Mouse (Mus musculus) c-Kit-negative CD71-positive TER-119-positive erythroid progenitor cells, embryonic 14.5 days (primary cell): Measurements from ENCODE around the gene Dscam.
A peak's percentile ranks its signal among the peaks of the same experiment; 100 is the strongest.
"Not testable (repeated sequence)": the region's sequence is repeated elsewhere in the genome, so short reads cannot be mapped to it uniquely, and the experiment has no call there.

Experiments used
- DNase-seq: peaks from one replicate; pipeline ENCODE4 v3.0.0-alpha.2; 2013; ENCODE audit warnings: low read depth, low spot score

Gene Dscam

DNA sequence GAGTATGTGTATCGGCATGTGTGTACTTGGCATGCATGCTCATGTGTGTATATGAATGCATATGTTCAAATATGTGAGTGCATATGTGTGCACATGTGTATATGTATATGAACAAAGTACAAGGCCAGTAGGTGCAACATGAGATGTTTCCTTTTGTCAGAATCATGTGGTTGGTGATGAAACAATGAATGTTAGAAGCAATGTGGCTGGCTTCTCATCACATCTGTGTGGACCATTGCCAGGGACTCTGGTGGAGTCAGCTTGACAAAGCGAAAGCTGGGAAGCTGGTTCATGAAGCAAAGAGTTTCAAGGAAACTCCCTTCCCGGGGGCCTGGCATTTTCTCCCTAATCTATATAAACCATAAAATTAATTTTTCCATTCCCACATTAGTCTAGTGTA lies 286.0 kb downstream of the Dscam start:
- not testable (repeated sequence) for DNase-seq

DNA sequence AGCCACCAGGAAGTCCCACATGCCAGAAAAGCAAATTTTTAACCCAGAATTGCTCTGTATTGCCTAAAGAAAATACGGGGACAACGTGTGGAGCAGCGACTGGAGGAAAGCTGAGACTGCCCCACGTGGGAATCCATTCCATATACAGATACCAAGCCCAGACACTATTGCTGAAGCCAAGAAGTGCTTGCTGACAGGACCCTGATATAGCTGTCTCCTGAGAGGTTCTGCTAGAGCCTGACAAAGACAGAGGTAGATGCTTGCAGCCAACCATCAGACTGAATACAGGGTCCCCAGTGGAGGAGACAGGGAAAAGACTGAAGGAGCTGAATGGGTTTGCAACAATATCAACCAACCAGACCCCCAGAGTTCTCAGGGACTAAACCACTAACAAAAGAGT lies 293.3 kb downstream of the Dscam start:
- no peak for DNase-seq

DNA sequence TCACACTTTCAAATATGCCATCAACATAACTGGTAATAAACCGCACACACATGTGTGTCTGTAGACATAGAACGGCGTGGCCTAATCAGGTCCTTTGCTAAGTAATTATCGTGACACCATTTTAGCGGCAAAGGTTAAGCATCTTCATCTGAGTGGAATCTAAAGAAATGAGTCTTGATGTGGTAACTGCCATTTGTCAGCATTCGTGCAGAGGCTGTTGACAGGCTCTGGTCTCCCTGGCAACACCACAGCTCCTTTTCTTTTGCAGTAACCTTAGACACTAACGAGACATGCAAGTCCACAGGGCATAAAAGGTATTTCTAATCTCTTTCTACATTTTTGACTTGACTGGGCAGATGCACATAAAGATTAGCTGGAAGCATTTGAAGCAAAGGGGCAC lies 297.8 kb downstream of the Dscam start:
- no peak for DNase-seq

DNA sequence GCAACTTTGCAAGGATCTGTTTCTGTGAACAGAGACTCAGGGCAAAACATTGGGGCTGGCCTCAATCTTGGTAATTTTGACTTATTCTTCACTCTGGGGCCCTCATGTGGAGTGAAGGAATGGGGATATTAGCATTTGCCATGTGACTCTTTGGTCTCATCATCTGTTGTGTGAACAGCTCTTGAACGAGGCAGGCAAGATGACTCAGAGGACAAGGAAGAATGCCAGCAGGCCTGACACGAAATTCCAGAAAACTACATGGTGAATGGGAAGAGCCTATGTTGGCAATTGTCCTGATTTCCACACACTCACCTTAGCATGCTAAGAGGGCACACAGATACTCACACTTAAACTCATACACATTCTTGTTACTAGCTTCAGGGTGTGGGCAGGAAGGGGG lies 313.0 kb downstream of the Dscam start:
- no peak for DNase-seq

DNA sequence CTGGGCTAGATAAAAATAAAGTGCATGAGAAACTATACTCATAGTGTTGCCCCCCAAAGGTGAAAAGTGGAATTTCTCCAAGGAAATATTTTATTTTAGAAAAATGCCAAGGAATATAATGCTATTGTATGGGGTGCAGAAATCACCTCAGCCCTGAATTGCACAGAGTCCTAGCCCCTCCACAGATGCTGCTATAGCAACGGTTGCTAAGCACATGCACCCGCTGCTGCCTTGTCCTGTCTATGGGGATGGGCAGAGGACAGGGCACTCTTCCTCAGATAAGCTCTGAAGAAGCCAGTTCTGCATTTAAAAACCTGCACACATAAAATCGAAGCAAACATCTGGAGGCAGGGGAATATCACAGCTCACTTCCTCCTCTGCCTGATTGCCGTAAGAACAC lies 315.5 kb downstream of the Dscam start:
- no peak for DNase-seq

DNA sequence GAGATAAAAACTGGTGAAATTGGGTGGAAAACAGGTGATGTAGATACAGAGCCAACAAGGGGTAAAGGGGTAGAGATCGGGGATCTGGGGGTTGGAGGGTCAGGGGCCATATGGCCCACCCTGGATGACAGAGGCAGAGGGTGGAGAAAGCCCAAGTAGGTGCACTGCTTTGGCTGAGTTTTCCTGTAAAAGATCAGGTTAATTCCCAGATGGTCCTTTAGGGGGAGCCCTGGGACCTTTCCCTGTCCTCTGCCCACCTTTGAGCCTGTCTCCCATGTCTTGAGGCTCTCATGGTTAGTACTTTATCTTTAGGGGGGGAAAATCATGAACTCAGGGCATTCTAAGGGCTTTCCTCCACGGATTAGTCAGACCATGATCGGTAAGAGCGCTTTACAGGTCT lies 318.2 kb downstream of the Dscam start:
- peak; percentile 11 for DNase-seq

DNA sequence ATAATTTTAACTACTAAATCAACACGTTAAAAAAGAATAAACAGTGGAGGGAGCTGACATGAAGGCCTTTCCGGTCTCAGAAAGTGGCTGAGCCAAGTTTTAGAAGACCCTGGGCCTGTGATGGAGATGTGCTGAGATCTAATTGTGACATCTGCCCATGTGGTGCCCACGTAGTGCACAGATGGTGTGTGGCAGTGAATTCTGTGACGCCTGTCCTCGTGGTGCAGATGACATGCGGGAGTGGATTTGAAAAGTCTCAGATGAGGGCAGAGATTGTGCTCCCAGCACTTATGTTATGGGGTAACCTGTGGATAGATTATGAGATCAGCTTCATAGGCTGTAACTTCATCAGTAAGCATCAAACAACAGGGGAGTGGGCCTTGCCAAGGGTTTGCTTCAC lies 321.6 kb downstream of the Dscam start:
- no peak for DNase-seq

DNA sequence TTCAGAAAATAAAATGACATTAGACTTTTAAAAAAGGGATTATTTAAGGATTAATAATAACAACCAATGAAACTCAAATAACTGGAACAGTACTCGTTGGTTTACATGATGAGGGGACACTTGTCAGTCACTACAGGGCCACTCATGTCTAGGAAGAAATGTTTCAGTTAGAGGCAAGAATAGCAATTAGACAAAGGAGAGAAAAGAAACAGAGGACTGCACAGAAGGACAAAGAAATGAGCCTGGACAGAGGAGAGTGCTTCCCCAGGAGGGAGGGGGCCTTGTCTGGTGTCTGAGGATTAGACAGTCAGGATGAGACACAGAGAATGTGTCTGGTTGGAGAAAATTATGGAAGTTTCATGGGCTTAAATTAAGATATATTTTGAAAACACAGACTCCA lies 324.0 kb downstream of the Dscam start:
- no peak for DNase-seq

DNA sequence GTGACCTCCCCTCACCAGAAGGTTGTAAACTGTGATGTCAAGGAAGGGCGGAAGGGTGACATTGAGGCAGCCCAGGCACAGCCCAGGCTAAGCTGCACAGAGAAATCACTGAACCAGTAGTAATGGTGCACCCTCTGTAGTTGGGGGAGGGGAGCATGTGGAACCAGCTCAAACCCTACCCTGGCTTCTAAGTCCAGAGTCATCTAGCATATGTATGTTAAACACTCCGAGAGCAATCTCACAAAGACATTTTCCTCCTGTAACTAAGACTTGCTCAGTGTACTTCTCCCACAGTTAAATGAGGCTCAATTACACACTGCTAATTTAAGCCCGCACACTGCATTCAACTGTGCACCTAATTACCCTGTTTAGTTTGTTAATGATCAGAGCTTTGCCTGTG lies 324.4 kb downstream of the Dscam start:
- DNase-seq: no peak

DNA sequence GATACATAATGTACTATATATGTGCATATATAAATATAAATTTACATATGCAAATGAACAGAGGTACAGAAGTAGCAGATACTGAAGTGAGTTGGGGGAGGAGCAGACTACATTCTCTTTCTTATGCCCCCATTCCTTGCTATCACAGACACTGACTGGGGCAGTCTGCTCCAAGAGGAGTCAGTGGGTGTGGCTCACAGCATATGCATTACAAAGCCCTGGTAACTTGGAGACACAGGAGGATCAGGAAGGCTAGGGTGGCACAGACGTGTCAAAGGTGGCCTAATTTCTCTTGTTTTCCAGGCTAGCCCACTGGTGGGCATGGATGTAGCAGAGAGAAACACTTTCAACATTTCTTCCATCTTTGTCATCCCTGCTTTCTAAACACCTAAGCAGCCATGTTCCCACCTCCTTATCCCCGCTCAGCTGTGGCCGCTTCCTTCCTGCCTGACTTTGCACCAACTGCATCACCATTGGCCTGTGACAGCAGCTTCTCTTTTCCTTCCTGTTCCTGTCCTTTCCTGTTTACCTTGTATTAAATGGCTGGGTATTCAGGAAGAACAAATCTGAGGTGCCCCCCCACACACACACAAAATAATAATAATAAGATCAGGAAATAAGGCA lies 325.0 kb downstream of the Dscam start:
- DNase-seq: no peak

DNA sequence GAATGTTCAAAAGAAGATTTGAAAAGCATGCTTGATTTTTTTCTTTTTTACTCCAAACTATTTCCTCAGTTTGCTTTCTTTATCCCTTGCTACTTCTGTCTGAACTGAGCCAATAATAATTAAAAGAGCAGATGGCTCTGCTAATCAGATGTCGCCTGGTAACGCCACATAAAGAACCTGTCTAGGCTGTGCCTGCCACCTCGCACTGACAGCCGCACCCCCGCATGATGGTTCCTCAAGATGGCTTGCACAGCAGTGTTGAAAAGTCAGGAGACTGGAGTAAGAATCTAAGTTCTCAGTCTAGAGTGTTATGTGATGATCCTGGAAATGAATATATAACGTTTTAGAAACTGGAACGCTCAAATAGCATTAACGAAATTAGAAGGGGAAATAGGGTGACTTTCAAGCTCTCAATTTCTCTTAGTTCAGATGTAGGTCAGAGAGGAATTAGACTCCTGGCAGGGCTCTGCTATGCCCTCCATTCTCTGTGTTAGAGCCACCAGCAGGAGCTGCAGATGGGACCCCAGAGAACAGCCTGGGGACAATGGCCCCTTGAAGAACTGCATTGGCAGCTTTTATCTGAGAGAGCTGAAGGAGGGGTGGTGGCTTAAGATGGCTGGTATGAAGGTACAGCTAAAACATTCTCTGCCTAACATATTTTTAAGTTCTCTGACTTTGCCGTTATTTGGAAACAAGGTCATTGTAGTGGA lies 326.7 kb downstream of the Dscam start:
- DNase-seq: no peak

DNA sequence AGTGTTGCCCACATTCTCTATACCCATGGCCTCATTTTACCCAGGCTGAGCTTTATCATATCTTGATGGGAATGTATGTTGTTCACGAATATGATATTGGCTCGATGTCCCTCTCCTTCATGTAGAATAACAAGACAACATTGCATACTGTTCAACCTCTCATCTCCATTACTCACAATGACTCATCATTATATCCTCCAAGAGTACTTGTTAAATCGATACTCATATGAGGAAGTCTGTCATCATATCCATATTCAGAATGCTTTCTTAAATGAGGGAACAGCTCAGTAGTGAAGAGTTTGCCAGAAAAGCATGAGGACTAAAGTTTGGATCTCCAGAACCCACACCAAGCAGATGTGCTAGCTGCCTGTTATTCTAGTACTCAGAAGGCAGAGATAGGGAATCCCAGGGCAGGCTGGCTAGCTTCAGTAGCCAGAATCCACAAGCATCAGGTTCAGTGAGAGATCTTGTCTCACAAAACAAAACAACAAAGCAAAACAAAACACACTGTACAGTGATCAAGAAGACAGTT lies 327.7 kb downstream of the Dscam start:
- no peak for DNase-seq

DNA sequence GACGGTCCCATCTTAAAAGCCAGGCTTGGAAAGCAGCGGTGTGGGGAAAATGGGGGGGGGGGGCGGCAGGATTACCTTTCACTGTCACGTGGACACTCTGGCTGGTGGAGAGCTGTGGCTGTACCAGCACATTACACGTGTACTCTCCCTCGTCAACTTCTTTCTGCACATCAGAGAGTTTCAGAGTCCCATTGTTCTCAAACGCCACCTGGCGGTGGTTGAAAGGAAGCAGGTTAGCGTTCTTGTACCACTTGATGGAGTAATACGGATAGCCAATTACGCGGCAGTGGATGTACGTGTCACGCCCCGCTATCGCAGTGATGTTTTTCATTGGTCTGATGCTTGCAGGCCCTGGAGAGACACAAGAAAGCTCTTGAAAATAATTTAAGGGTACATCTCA lies 350.9 kb downstream of the Dscam start:
- DNase-seq: peak; percentile 12

DNA sequence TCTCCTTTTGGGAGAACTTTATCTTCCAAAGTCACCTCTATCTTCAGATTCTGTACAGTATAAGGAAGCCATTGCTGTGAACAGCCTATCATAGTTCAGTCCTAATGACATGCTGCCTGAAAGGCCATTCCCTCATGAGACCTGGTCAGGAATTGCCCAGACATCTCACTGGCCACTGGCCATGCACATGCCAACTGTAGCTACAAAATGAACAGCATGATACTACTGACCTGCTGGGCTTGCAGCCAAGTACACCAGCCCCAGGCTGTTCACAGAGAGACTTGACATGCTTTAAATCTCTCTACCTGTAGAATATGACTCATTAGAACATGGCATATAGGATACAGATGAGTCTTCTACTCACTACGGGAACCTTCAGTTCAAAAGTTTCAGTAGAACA lies 364.3 kb downstream of the Dscam start:
- DNase-seq: no peak

DNA sequence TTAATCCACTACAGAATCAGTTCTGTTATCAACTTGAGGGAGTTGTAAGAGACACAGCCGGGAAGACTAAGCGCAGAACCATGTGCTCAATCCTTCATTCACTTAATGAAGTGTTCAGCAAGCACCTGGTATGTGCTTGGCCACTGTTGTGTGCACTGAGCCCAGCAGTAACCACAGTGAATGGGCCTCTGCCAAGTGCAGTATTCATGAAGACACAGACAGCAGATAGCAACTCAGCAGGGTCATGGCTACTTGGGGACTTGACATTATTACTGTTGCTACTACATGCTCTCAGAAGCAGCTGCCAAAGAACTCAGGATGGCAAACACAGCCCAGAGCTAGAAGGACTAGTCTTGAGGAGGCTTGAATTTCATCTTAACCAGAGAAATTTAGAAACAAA lies 367.9 kb downstream of the Dscam start:
- DNase-seq: no peak

DNA sequence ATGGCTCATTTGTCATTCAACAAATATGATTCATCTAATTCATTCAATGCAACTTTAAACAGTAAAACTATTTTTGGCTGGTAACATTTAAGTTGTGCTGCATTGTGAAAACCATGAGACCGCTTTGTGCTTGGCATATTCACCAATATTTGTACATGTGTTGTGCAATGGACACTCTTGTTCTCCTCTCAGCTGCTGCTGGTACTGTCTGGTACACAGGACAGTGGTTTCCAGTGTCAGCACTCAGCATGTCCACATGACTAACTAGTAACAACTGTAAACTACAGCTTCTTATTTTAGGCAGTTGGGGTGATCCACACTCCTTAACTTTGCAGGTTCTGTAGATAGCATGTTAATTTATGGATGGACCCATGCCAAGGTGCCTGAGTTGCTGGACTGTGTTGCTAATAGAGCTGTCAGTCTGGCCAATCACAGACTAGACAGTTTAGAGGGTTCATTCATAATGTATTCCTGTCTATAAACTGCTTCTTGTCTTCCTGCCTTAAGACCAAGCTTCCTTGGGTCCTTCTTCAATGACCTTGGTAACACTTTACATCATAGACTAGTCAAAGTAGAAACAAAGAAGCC lies 368.8 kb downstream of the Dscam start:
- DNase-seq: no peak

DNA sequence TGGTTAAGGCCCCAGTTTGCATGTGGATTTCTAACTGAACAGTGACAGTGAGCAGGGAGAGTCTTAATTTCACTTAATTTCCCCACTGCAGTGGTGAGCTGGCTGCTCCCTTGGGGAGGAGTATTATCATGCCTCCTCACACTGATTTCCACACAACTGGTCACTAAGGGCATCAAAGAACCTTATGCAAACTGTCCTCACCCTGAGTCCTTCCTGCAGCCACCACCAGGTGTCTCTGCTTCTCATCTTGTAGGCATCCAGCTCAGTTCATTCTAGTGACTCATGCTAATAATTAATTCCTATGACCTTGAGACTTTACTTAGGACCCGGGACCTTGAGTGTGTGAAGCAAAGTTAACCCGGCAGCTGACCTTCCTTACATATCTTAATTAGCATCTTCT lies 375.1 kb downstream of the Dscam start:
- DNase-seq: no peak

DNA sequence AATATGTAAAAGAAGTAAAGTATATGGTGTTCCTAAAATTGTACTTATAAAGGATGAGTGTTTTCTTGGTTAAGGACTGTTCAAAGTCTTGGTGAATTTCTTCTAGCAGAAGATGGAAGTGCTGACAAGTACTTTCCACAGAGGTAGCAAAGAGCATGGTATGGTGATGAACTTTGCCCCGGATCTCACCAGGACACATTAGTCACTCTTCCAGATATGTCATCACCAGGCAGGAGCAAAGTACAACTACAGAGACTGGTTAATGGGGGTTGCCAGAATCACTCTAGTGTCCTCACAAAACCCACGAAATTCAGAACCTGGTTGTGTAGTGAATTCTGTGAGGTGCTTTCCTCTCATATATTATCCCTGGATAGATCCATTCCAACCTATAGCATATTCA lies 379.2 kb downstream of the Dscam start:
- DNase-seq: no peak

DNA sequence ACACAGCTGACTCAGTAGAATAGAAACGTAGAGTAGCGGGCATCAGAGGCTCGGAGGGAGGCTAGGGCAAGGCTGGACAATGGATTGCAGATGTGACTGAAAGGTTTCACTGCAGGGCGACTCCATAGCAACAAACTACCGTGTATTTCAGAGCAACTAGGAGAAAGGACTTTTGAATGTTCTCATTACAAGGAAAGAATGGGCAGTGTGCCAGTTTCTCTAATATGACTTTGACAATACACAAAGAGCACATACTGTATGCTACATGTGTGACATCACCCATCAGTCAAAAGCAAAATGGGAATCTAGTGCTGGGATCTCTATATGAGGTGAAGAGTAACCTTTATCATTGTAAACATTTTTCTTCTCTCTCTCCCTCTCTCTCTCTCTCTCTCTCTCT lies 382.3 kb downstream of the Dscam start:
- DNase-seq: no peak

DNA sequence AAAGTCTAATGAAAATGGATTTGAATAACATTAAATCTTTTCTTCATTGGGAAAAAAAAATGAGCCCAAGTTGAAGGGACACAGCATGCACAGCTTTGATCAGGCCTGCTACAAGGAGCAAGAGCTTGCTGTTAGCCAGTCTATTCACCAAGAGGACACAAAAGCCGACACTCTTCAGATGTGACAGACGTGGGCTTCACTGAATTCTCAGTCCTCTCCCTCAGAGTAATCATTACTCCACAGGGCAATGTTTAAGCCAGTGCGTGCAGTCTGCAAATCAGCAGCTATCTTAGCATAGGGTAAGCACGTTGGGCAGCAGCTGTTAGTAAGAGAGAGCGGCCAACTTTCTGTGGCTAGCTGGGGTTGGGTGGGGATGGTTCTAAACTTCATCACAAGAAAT lies 391.5 kb downstream of the Dscam start:
- no peak for DNase-seq

DNA sequence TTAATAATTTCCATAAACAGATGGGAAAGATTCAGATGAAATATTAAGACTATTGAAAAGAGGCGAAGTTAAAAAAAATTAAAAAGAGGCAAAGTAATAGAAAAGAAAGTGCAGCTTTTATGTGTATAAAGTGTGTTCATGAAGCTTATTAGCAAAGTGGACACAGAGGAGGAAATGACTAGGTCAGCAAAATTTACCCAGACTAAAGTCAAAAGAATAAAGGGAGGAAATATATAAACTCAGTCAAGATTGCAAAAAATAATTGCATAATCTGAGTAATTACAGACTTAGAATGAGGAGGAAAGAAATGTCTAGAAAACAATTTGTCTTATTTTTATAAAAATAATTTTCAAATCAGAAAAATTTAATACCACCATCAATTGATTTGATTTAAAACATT lies 396.3 kb downstream of the Dscam start:
- DNase-seq: no peak

DNA sequence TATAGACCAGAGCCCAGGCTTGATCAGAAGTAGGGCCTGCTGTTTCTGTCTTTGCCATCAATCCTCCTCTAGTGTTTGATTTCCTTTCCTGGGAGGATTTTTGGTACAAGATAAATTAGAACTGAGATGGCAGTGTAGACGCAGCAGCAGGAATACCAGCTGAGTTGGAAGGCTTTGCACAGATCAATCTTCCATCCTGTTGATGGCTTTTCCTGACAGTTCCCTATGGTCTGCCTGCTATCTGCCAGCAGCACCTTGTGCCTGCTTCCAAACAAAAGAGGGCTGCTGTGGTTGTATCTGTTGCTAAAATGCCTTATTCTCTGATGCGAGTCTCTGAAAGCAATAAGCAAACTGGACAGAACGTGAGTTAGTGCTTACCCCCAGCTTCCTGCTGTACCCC lies 402.6 kb downstream of the Dscam start:
- no peak for DNase-seq

DNA sequence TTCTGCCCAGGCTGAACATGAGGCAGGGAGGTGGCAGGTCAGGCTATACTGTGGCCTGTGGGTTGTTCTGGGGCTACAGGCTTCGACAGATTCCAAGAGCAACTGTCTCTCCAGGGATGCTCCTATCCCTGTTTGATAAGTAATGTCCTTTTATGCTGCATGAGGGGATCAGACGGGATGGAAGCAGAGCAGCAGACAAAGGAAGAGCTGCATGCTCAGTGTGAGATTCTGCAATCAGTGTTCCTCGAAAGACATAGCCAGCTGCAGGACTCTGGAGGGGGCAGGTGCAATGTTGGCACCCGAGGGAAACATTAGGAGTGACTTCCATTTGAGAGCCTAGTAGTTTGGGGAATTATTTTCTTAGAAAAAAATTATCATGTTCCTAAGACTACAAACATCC lies 403.0 kb downstream of the Dscam start:
- no peak for DNase-seq
